ENCODE assay signal across 18 mouse cellular contexts in genomic region chr6:114368196-114368595, GRCm38 (mm10). TPM values are rescaled to one million over a fixed set of nuclear protein-coding genes. Genes with fewer than 3 reads are reported as not detected.
"Had no signal": no experiment of that assay in that cellular context is flagged by ENCODE, and none has a peak within 500 bp of the region (broad histone marks: within the 10 kb centered on the region; RNA-seq: fewer than 3 reads in every experiment).

No protein-coding gene starts in this region.

- H3K27ac ChIP-seq: midbrain, embryonic 10.5 days; midbrain, embryonic 12.5 days; neural tube, embryonic 13.5 days; neural tube, embryonic 15.5 days had no signal

- DNase-seq: lung, adult 18-20 months; lung, embryonic 14.5 days; lung, postnatal 10 days; lung, postnatal 4 days; midbrain, embryonic 14.5 days; retina, postnatal 1 day; spleen, adult 18-20 months; thymus, adult 18-20 months; thymus, postnatal 14 days; thymus, postnatal 36 days had no signal

- H3K4me3 ChIP-seq: midbrain, embryonic 10.5 days; midbrain, embryonic 12.5 days; myocyte; neural tube, embryonic 13.5 days; neural tube, embryonic 15.5 days had no signal

- H3K27me3 ChIP-seq: neural tube, embryonic 13.5 days had no signal

- ATAC-seq: midbrain, embryonic 16.5 days had no signal

- H3K4me1 ChIP-seq: midbrain, embryonic 12.5 days; neural tube, embryonic 13.5 days; neural tube, embryonic 15.5 days had no signal

RNA-seq across cellular contexts. Expression of gene Hrh1, which starts 29.5 kb away (rescaled TPM):
- polyA plus RNA-seq: liver, embryonic 16.5 days; lung, embryonic 14.5 days; stomach, embryonic 14.5 days had no signal
